Mouse (Mus musculus) lung, adult 2 months (tissue): ENCODE results near the gene Cox7a1. TPM values are rescaled to one million over a fixed set of nuclear protein-coding genes. Genes with fewer than 3 reads are reported as not detected.

ENCODE experiments used
- DNase-seq: peaks from one replicate; pipeline ENCODE4 v3.0.0; 2022
- H3K4me1 ChIP-seq: fragments of 200-500 bp; 2 replicates; pipeline ENCODE4 v1.6.1; 2011; ENCODE audit warnings: low read length; ENCODE audit not compliant: control insufficient read depth, insufficient read depth
- H3K4me3 ChIP-seq: fragments of 200-500 bp; replicated peaks from 2 replicates; pipeline ENCODE3; 2011; ENCODE audit warnings: low read depth, mild to moderate bottlenecking, control low read depth, low read length; ENCODE audit errors: extremely low read depth
- CTCF ChIP-seq: fragments of 200-500 bp; IDR thresholded peaks from 2 replicates; pipeline ENCODE4 v1.5.1; 2011; ENCODE audit warnings: mild to moderate bottlenecking, low read length, control low read depth; ENCODE audit not compliant: insufficient read depth
- POLR2A ChIP-seq: fragments of 200-500 bp; IDR thresholded peaks from 2 replicates; pipeline ENCODE4 v1.6.1; 2011; ENCODE audit warnings: low read depth, mild to moderate bottlenecking, control low read depth, low read length, borderline replicate concordance; ENCODE audit errors: extremely low read depth
- WGBS: fragments of 180-500 bp; shearing (Covaris S2); methylation state at CpG from one replicate; pipeline ENCODE4 v1.1.7; 2018; 5-methylcytosine and 5-hydroxymethylcytosine counted together
- polyA plus RNA-seq: library from polyadenylated mRNA; depleted of rRNA; stranded (reverse); fragments of >200 nt; gene quantifications from 2 replicates; pipeline ENCODE4 v1.2.3, GENCODE M21; 2012

The Cox7a1 gene
- polyA plus RNA-seq, 1 experiment, result 42.3 TPM

GRCm38 (mm10) chr7:30192088-30192487, 8.1 kb downstream of the Cox7a1 start:
- TF ChIP-seq POLR2A (no peak), CTCF (no peak)
- DNase-seq, result no peak
- no peak overlapping the region for H3K4me3 ChIP-seq
- peaks cover 4% of the 10 kb centered on the region; the same call in 1 of the 2 replicates for H3K4me1 ChIP-seq
- 86% methylated on average over 12 of the region's 12 CpGs for WGBS

GRCm38 (mm10) chr7:30193013-30193412, 9.1 kb downstream of the Cox7a1 start:
- 48% methylated on average over 9 of the region's 9 CpGs for WGBS
- DNase-seq, result no peak
- Histone ChIP-seq H3K4me3 (no peak overlapping the region), H3K4me1 (peaks cover 4% of the 10 kb centered on the region; the same call in 1 of the 2 replicates)
- TF ChIP-seq CTCF (no peak), POLR2A (no peak)

GRCm38 (mm10) chr7:30193581-30194100, 9.7 kb downstream of the Cox7a1 start:
- TF ChIP-seq POLR2A (no peak), CTCF (no peak)
- H3K4me3 ChIP-seq, result peak overlapping the region; percentile 71
- WGBS, result 2% methylated on average over 26 of the region's 26 CpGs
- DNase-seq, result peak; percentile 81
- peaks cover 4% of the 10 kb centered on the region; the same call in 1 of the 2 replicates for H3K4me1 ChIP-seq

GRCm38 (mm10) chr7:30194101-30194831, 10.3 kb downstream of the Cox7a1 start:
- peak overlapping the region; percentile 71 for H3K4me3 ChIP-seq
- no peak for TF ChIP-seq POLR2A
- no peak for TF ChIP-seq CTCF
- DNase-seq, result peak; percentile 48
- WGBS, result under 1% methylated on average over 26 of the region's 26 CpGs
- H3K4me1 ChIP-seq, result peaks cover 4% of the 10 kb centered on the region; the same call in 1 of the 2 replicates

- no peak for TF ChIP-seq CTCF
- peak; percentile 90 for TF ChIP-seq POLR2A
- 0% methylated on average over 28 of the region's 28 CpGs for WGBS
- H3K4me3 ChIP-seq, result peak overlapping the region; percentile 71
- peaks cover 4% of the 10 kb centered on the region; the same call in 1 of the 2 replicates for H3K4me1 ChIP-seq
- peak; percentile 87 for DNase-seq
These were observed 10.9 kb downstream of the Cox7a1 start for GRCm38 (mm10) chr7:30194884-30195283.

GRCm38 (mm10) chr7:30195461-30195860, 11.5 kb downstream of the Cox7a1 start:
- no peak overlapping the region for H3K4me3 ChIP-seq
- no peak for TF ChIP-seq POLR2A
- no peak for TF ChIP-seq CTCF
- peaks cover 4% of the 10 kb centered on the region; the same call in 1 of the 2 replicates for H3K4me1 ChIP-seq
- WGBS, result 66% methylated on average over 6 of the region's 6 CpGs
- no peak for DNase-seq

- Histone ChIP-seq H3K4me3 (no peak overlapping the region), H3K4me1 (peaks cover 4% of the 10 kb centered on the region; the same call in 1 of the 2 replicates)
- 54% methylated on average over 6 of the region's 6 CpGs for WGBS
- TF ChIP-seq CTCF, result no peak
- no peak for TF ChIP-seq POLR2A
- DNase-seq, result no peak
These were observed 12.2 kb downstream of the Cox7a1 start for GRCm38 (mm10) chr7:30196171-30196570.

GRCm38 (mm10) chr7:30197592-30198129, 13.7 kb downstream of the Cox7a1 start:
- DNase-seq, result no peak

GRCm38 (mm10) chr7:30198481-30198971, 14.6 kb downstream of the Cox7a1 start, which contains the start of gene Capns1:
Gene Capns1, minus strand, starts transcription at chr7:30198811.
- H3K4me1 ChIP-seq, result peaks cover 1% of the 10 kb centered on the region; the same call in 1 of the 2 replicates
- 5% methylated on average over 8 of the region's 8 CpGs for WGBS
- TF ChIP-seq POLR2A (no peak), CTCF (peak; percentile 97)
- H3K4me3 ChIP-seq, result no peak within 1 kb of the TSS
- DNase-seq, result no peak

More at GRCm38 (mm10) chr7:30197592-30198129, 13.7 kb downstream of the Cox7a1 start:
- Histone ChIP-seq H3K4me3 (no peak overlapping the region), H3K4me1 (peaks cover 4% of the 10 kb centered on the region; the same call in 1 of the 2 replicates)
- TF ChIP-seq CTCF, result no peak
- no peak for TF ChIP-seq POLR2A
- WGBS, result 44% methylated on average over 5 of the region's 5 CpGs
